Mouse (Mus musculus): ENCODE data around the gene Zfp74.

DNA sequence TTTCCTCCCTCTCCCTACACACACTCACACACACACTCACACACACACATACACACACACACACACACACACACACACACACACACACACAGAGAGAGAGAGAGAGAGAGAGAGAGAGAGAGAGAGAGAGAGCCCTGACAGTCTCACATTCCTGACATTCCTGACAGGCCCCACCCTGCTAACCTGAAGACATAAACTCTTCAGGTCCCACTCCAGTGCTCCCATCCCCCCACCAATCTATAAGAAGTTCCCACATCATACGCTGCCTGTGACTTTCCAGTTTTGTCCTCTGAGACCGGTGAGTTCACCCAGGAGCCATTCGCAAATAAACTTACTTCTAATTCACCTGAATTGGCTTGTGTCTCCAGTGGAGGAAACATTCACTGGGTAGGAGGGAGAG is 28.0 kb upstream of the Zfp74 start:
- no peak for TF ChIP-seq GATA1 (IDR thresholded peaks at IDR 0.05; ENCODE audit: borderline replicate concordance, low read length)
- TF ChIP-seq FLI1 (IDR thresholded peaks at IDR 0.05; ENCODE audit: low read length): no peak

Data from megakaryocyte, embryonic 14.5 days (primary cell).